Mouse (Mus musculus) Muller cell, postnatal 12 days (primary cell): ENCODE results near the gene Rab25.
A peak's percentile ranks its signal among the peaks of the same experiment; 100 is the strongest.

Experiments used
- DNase-seq: peaks from one replicate; pipeline ENCODE4 v3.0.0-alpha.2; 2015; ENCODE audit errors: inconsistent ontology term

The Rab25 gene

GRCm38 (mm10) chr3:88503881-88504746 lies 44.0 kb downstream of the Rab25 start:
- DNase-seq, result no peak

- peak; percentile 98 for DNase-seq
Measured at GRCm38 (mm10) chr3:88503505-88503863, 44.6 kb downstream of the Rab25 start.

- no peak for DNase-seq
Measured at GRCm38 (mm10) chr3:88502641-88503504, 45.2 kb downstream of the Rab25 start.

- DNase-seq, result no peak
Measured at GRCm38 (mm10) chr3:88502031-88502571, 46.0 kb downstream of the Rab25 start.

GRCm38 (mm10) chr3:88501366-88502030 lies 46.6 kb downstream of the Rab25 start:
- no peak for DNase-seq

GRCm38 (mm10) chr3:88500655-88501365 lies 47.3 kb downstream of the Rab25 start:
- DNase-seq, result no peak

DNA sequence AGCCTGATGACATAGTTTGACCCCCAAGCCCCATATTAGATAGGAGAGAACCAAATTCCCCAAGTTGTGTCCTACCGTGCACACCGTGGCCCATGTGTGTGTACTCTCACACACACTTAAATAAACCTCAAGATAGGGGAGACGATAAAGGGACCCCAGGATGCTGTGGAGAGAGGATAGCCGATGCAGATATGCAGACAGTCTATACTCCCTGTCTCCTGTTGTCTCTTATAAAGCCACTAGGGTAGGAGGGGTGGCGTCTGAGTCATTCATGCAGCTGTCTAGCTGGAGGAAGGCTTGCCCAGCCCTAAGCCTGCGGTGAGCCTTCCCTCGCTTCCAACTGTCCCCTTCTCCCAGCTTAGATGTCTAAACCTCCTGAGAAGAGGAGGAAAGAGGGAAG lies 48.0 kb downstream of the Rab25 start:
- DNase-seq, result no peak

- no peak for DNase-seq
Measured at GRCm38 (mm10) chr3:88499580-88499979, 48.5 kb downstream of the Rab25 start.

DNA sequence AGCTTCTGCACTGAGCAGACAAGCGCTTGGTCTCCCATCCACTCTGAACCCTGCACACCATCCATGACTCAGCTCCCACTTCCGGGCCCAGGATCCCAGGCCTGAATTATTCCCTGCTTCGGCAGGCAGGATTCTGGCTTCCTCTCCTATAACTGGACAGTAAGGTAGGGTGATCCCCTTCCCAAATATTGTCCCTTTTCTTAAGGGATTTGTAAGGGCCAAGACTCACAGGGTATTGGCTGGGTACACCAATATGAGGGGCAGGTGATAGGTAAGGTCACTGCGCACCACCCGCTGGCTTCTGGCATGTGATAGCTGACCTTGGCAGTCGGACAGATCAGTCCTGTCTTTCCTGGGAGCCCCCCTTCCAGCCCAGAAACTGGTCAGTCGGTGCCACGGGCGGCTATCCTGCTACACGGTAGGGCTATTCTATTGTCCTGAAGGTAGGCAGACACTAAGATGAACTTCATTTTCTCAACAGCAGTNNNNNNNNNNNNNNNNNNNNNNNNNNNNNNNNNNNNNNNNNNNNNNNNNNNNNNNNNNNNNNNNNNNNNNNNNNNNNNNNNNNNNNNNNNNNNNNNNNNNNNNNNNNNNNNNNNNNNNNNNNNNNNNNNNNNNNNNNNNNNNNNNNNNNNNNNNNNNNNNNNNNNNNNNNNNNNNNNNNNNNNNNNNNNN lies 52.2 kb downstream of the Rab25 start:
- DNase-seq, result no peak

DNA sequence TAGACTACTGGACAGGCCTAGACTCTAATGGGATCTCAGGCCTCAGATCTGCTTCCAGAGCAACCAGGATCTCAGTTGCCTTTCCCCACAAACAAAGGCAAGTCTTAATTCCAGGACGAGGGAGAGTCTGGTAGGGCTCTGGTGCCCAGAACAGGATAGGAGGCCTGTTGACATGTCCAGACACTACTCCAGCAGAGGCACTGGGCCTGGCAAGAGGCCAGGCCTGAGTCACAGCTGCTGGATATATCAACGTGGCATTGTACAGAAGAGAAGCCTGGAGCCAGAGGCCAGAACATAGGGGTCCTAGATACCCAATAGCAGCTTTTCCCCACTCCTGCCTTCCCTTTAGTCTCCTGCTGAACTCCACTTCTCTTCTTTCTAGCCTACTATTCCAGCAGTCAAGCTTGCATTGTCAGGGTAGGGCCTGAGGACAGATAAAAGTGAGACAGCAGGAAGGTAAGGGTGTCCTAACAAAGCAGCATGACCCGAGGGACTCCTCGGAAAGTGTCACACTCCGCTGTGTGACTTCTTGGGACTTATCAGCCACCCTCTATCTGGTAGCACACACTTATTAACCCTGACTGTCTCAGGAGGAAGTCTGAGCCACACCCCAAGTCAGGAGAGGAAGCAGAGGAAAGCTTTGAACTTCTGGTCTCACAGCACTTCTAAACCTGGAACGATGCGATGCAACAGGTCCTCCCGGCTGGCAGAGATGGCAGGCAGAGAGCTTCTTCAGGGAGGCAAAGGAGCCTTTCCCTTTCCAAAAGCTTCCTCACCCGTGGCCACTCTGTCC lies 53.1 kb downstream of the Rab25 start:
- peak; percentile 93 for DNase-seq

DNA sequence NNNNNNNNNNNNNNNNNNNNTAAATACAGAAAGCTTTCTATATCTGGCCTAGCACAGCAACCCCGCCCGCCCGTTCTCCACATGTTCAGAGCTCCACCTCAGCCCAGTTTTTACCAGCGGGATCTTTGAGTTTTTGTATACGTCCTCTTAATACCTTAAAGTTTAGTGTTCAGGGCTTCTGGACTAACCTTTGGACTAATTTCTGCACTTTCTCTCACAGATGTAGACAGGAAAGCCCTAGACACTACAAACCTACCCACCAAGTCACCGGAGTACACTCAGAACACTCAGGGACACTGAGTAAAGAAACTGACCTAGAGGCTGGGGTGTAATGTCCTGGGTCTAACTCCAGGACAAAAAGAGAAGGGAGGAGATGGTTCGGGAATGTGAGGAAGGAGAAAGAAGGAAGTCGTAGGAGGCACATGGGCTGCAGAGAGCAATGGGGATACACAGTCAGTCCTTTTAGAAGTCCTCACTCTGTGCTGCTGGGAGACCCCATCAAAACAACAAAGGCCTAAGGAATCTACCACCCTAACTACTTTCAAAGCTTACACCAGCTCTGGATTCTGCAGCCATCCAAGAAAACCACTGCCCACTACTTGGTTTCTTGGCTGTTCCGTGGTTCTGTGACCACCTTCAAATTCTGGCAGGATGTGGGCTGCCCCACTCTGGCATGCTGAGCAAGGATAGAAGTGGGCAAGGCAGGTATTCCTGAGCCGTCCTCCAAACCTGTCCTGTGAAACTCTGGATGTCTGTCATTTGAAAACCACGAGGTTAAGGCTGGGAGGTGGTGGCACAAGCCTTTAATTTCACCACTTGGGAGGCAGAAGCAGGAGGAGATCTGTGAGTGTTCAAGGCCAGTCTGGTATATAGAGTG lies 54.2 kb downstream of the Rab25 start:
- no peak for DNase-seq
